Mouse (Mus musculus): Measurements from ENCODE around the gene Fbxl7.

- TF ChIP-seq CTCF (IDR thresholded peaks at IDR 0.05) (no peak), EP300 (IDR thresholded peaks at IDR 0.05) (no peak)
These were observed 341.8 kb downstream of the Fbxl7 start for GRCm38 (mm10) chr15:26553620-26554019.

All from lung, postnatal 0 days (tissue).